ENCODE assay signal across 19 mouse cellular contexts in the genomic region with DNA sequence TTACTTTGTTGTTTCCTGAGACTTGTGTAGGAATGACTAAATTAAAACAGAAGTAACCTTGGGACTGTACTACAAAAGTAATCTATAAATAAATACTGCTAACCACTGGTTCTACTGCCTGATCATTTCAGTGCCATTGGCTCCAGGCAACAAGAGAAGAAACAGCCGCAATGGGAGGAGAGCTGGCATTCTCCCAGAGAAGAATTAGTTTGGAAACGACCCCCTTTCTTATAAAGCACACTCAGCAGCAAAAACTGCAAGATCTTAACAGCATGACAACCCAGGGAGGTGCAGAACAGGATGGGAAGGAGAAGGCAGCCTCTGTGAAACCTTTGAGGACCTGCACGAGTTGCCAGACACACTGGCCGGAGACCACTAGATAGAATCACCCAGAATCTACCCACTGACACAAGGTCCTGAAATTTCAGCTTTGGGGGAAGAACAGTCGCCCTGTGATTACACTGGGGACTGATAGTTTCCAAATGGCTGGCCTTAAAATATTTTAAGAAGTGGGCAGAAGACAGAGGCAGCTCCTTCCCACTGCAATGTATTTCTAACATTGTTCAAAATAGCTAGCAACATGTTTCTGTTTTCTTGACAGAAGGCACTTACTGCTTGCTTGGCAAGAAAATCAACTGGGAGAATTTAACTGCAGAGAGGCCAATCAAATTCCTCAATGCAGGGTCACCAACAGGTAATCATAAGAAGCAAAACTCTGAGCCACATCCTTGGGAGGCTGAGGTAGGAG. TPM values are rescaled to one million over a fixed set of nuclear protein-coding genes. Genes with fewer than 3 reads are reported as not detected.
DNase-seq lines count a peak whose midpoint lies in the region; ATAC-seq and TF ChIP-seq lines count a peak whose summit lies in the region.
"Had no signal": no experiment of that assay in that cellular context is flagged by ENCODE, and none has a peak within 500 bp of the region (broad histone marks: within the 10 kb centered on the region; RNA-seq: fewer than 3 reads in every experiment).

No protein-coding gene starts in this region.

- no peaks in the 10 kb centered on the region; the same call in 1 of the 2 replicates for H3K4me1 ChIP-seq in embryonic facial prominence, embryonic 13.5 days
- H3K4me1 ChIP-seq in embryonic facial prominence, embryonic 10.5 days: no peaks in the 10 kb centered on the region
- H3K4me1 ChIP-seq: hindbrain, embryonic 10.5 days; limb, embryonic 12.5 days; liver, embryonic 15.5 days; midbrain, embryonic 13.5 days; neural tube, embryonic 13.5 days had no signal

- intact Hi-C loops in heart, postnatal 36 days (cut with DNase I): no loop called here

- no peaks in the 10 kb centered on the region for H3K27me3 ChIP-seq in embryonic facial prominence, embryonic 13.5 days
- H3K27me3 ChIP-seq in embryonic facial prominence, embryonic 10.5 days (replicated peaks; ENCODE audit: low read depth, poor library complexity, severe bottlenecking): no peaks in the 10 kb centered on the region
- H3K27me3 ChIP-seq: limb, embryonic 12.5 days; liver, embryonic 15.5 days; midbrain, embryonic 13.5 days; neural tube, embryonic 13.5 days had no signal

- peak overlapping the region; percentile 33; the same call in 1 of the 2 replicates for H3K27ac ChIP-seq in embryonic facial prominence, embryonic 13.5 days
- H3K27ac ChIP-seq in embryonic facial prominence, embryonic 10.5 days (replicated peaks): no peak overlapping the region
- H3K27ac ChIP-seq in layer of hippocampus, adult 2 months: peak overlapping the region; percentile 74
- H3K27ac ChIP-seq: hindbrain, embryonic 10.5 days; limb, embryonic 12.5 days; liver, embryonic 15.5 days; midbrain, embryonic 13.5 days; neural tube, embryonic 13.5 days; stomach, postnatal 0 days had no signal

- H3K4me2 ChIP-seq in embryonic facial prominence, embryonic 13.5 days: no peak overlapping the region
- H3K4me2 ChIP-seq: limb, embryonic 12.5 days; liver, embryonic 15.5 days; midbrain, embryonic 13.5 days; neural tube, embryonic 13.5 days had no signal

- 69% methylated on average over 5 of the region's 5 CpGs for WGBS in embryonic facial prominence, embryonic 13.5 days
- 88% methylated on average over 5 of the region's 5 CpGs for WGBS in embryonic facial prominence, embryonic 10.5 days

- H3K9ac ChIP-seq in embryonic facial prominence, embryonic 13.5 days: no peak overlapping the region
- H3K9ac ChIP-seq: limb, embryonic 12.5 days; liver, embryonic 15.5 days; midbrain, embryonic 13.5 days; neural tube, embryonic 13.5 days had no signal

- H3K4me3 ChIP-seq in embryonic facial prominence, embryonic 13.5 days: no peak overlapping the region
- no peak overlapping the region for H3K4me3 ChIP-seq in embryonic facial prominence, embryonic 10.5 days
- H3K4me3 ChIP-seq in layer of hippocampus, adult 2 months: no peak overlapping the region
- H3K4me3 ChIP-seq: hindbrain, embryonic 10.5 days; limb, embryonic 12.5 days; liver, embryonic 15.5 days; midbrain, embryonic 13.5 days; neural tube, embryonic 13.5 days had no signal

- no peaks in the 10 kb centered on the region for H3K9me3 ChIP-seq in embryonic facial prominence, embryonic 13.5 days
- no peaks in the 10 kb centered on the region for H3K9me3 ChIP-seq in embryonic facial prominence, embryonic 10.5 days
- H3K9me3 ChIP-seq: hindbrain, embryonic 10.5 days; limb, embryonic 12.5 days; liver, embryonic 15.5 days; midbrain, embryonic 13.5 days; neural tube, embryonic 13.5 days had no signal

- no peak for ATAC-seq in embryonic facial prominence, embryonic 13.5 days (ENCODE audit: insufficient number of reproducible peaks, insufficient read depth, low FRiP score, low TSS enrichment, low read depth)
- ATAC-seq: midbrain, embryonic 13.5 days had no signal

- DNase-seq in embryonic facial prominence, embryonic 10.5 days (ENCODE audit: low spot score): no peak
- DNase-seq in layer of hippocampus, adult 2 months (ENCODE audit: low spot score in 2 of 2): peak; percentile 23 to 34
- no peak for DNase-seq in layer of hippocampus, postnatal 36 days
- peak; percentile 29 for DNase-seq in lung, postnatal 10 days
- DNase-seq in lung, postnatal 25 days (ENCODE audit: low spot score): no peak
- peak; percentile 22 for DNase-seq in right cerebral cortex, postnatal 25 days
- DNase-seq in heart, postnatal 36 days: no peak
- DNase-seq: adrenal gland, adult 2 months; cerebellum, adult 9-11 months; kidney, adult 8-10 months; kidney, postnatal 14 days had no signal

- H3K36me3 ChIP-seq in embryonic facial prominence, embryonic 13.5 days: peaks cover 79% of the 10 kb centered on the region
- peaks cover 98% of the 10 kb centered on the region for H3K36me3 ChIP-seq in embryonic facial prominence, embryonic 10.5 days (replicated peaks)

- no peak for TF ChIP-seq CTCF in layer of hippocampus, adult 2 months (conservative IDR thresholded peaks at IDR 0.05)

RNA-seq across cellular contexts. Expression of a gene that starts 28.4 kb away (rescaled TPM):
- polyA plus RNA-seq in embryonic facial prominence, embryonic 13.5 days (2015; fragmentation: Nextera tagmentation; extraction: Ambion mirVana): 16.6 and 19.9 TPM in 2 replicates
- 7.3 and 9.4 TPM in 2 replicates for polyA plus RNA-seq in embryonic facial prominence, embryonic 10.5 days (2016; fragmentation: Nextera tagmentation; extraction: Ambion mirVana)
- 10 to 100 TPM; 30.9 to 36.3 TPM for total RNA-seq in layer of hippocampus, adult 2 months (2021)
- 10 to 100 TPM; 30.2 to 34.3 TPM for total RNA-seq in layer of hippocampus, postnatal 36 days (2021)
- total RNA-seq in heart, postnatal 36 days (2021): under 1 TPM; 0.50 to 0.73 TPM
- total RNA-seq: megakaryocyte progenitor cell, adult 5-6 weeks had no signal

RNA-seq across cellular contexts. Expression of a gene that starts 32.0 kb away (rescaled TPM):
- polyA plus RNA-seq in embryonic facial prominence, embryonic 13.5 days (2015; fragmentation: Nextera tagmentation; extraction: Ambion mirVana): 42.6 and 45.6 TPM in 2 replicates
- 41.3 TPM in 2 replicates for polyA plus RNA-seq in embryonic facial prominence, embryonic 10.5 days (2016; fragmentation: Nextera tagmentation; extraction: Ambion mirVana)
- total RNA-seq in layer of hippocampus, adult 2 months (2021): 10 to 100 TPM; 33.0 to 33.8 TPM
- total RNA-seq in layer of hippocampus, postnatal 36 days (2021): 10 to 100 TPM; 28.6 to 32.9 TPM
- 1 to 10 TPM; 5.9 to 8.2 TPM for total RNA-seq in heart, postnatal 36 days (2021)

RNA-seq across cellular contexts. Expression of a gene that starts 32.0 kb away (rescaled TPM):
- 18.8 and 19.1 TPM in 2 replicates for polyA plus RNA-seq in embryonic facial prominence, embryonic 13.5 days (2015; fragmentation: Nextera tagmentation; extraction: Ambion mirVana)
- polyA plus RNA-seq in embryonic facial prominence, embryonic 10.5 days (2016; fragmentation: Nextera tagmentation; extraction: Ambion mirVana): 21.7 and 26.2 TPM in 2 replicates
- 10 to 100 TPM; 66.7 to 69.6 TPM for total RNA-seq in layer of hippocampus, adult 2 months (2021)
- 10 to 100 TPM; 71.1 to 73.3 TPM for total RNA-seq in layer of hippocampus, postnatal 36 days (2021)
- total RNA-seq in heart, postnatal 36 days (2021): 10 to 100 TPM; 13.6 to 26.1 TPM

Comparison
In these comparisons a context has a peak if more than half of its experiments do, and no peak if none do; other contexts are left out.
1. DNase-seq: peak in layer of hippocampus, adult 2 months (2 of 2), lung, postnatal 10 days (single experiment) and right cerebral cortex, postnatal 25 days (single experiment); none in embryonic facial prominence, embryonic 10.5 days (single experiment), layer of hippocampus, postnatal 36 days (0 of 2), lung, postnatal 25 days (single experiment) and heart, postnatal 36 days (0 of 2).
2. RNA of a gene that starts 28.4 kb away (total RNA-seq): 30.9 to 36.3 TPM in layer of hippocampus, adult 2 months and 30.2 to 34.3 TPM in layer of hippocampus, postnatal 36 days; 0.50 to 0.73 TPM in heart, postnatal 36 days; every median in the first group is over 10 times any median in the second.